Mouse (Mus musculus) heart, embryonic 16.5 days (tissue): ENCODE results near the gene Tyms. TPM values are rescaled to one million over a fixed set of nuclear protein-coding genes. Genes with fewer than 3 reads are reported as not detected.

Experiments used
- ATAC-seq: fragments of 200-750 bp; cut with Nextera tagmentation; replicated peaks from 2 replicates; pipeline ENCODE4 v1.8.0; 2017; ENCODE audit warnings: moderate number of reproducible peaks; ENCODE audit not compliant: insufficient read depth, low FRiP score; ENCODE audit errors: extremely low read depth
- H3K27ac ChIP-seq: fragments of 300-500 bp; sonication (generic); 2 replicates; pipeline ENCODE4 v1.5.1; 2014; ENCODE audit warnings: mild to moderate bottlenecking, low read length, control low read depth, moderate library complexity
- H3K27me3 ChIP-seq: fragments of 300-500 bp; sonication (generic); 2 replicates; pipeline ENCODE4 v1.6.1; 2014; ENCODE audit warnings: low read length, mixed read lengths; ENCODE audit not compliant: control insufficient read depth, insufficient read depth
- H3K36me3 ChIP-seq: fragments of 300-500 bp; sonication (generic); 2 replicates; pipeline ENCODE4 v1.6.1; 2014; ENCODE audit not compliant: control insufficient read depth, insufficient read depth
- H3K4me1 ChIP-seq: fragments of 300-500 bp; sonication (generic); 2 replicates; pipeline ENCODE4 v1.6.1; 2014; ENCODE audit warnings: low read length, mixed read lengths; ENCODE audit not compliant: control insufficient read depth, insufficient read depth
- H3K4me2 ChIP-seq: fragments of 300-500 bp; sonication (generic); 2 replicates; pipeline ENCODE4 v1.6.1; 2014; ENCODE audit warnings: low read depth, mild to moderate bottlenecking, control low read depth, low read length
- H3K4me3 ChIP-seq: fragments of 300-500 bp; sonication (generic); 2 replicates; pipeline ENCODE4 v1.5.1; 2014; ENCODE audit warnings: mild to moderate bottlenecking, control low read depth, low read length
- H3K9ac ChIP-seq: fragments of 300-500 bp; sonication (generic); 2 replicates; pipeline ENCODE4 v1.6.1; 2014; ENCODE audit warnings: low read length, control low read depth
- H3K9me3 ChIP-seq: fragments of 300-500 bp; sonication (generic); replicated peaks from 2 replicates; pipeline ENCODE4 v1.6.1; 2016; ENCODE audit warnings: low read length; ENCODE audit not compliant: control insufficient read depth
- WGBS: fragments of 180-500 bp; shearing (Covaris S2); extraction: QIAGEN DNeasy Blood & Tissue Kit; methylation state at CpG from one replicate; pipeline ENCODE4 v1.1.7; 2014; 5-methylcytosine and 5-hydroxymethylcytosine counted together
- polyA plus RNA-seq: library from polyadenylated mRNA; unstranded; fragments of >200 nt; fragmentation: Nextera tagmentation; extraction: Ambion mirVana; gene quantifications from 2 replicates; pipeline ENCODE4 v1.2.1, GENCODE M21; 2015

Gene Tyms
- polyA plus RNA-seq, 1 experiment from 2014 or later = 110 TPM

DNA sequence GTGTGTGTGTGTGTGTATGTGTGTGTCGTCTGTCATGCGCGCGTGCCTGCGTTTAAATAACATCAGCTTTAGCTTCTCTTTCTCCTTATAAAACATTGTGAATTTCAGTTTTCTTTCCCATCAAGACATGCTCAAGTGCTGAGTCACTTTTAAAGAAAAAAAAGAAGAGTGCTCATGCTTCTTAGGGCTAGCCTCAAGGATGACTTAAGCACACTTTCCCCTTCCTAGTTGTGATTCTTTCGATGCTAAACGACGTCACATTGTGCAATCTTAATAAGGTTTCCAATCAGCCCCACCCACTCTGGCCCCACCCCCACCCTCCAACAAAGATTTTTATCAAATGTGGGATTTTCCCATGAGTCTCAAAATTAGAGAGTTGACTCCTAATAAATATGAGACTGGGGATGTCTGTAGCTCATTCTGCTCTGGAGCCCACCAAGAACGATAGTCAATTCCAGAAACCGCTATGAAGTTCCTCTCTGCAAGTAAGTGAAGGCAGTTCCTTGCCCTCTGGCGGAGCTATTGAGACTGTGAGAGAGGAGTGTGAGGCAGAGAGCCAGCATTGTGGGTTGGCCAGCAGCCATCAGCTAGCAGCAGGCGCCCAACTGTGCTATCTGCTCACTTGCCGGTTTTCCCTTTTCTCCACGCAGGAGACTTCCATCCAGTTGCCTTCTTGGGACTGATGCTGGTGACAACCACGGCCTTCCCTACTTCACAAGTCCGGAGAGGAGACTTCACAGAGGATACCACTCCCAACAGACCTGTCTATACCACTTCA, 60.5 kb downstream of the Tyms start, which contains the start of gene Il6:
Gene Il6, plus strand, starts transcription at position 389 of the 778 bp plus-strand sequence.
- Histone ChIP-seq H3K36me3 (no peaks in the 10 kb centered on the region), H3K9ac (no peak within 1 kb of the TSS), H3K27me3 (no peaks in the 10 kb centered on the region), H3K27ac (no peak within 1 kb of the TSS), H3K9me3 (no peaks in the 10 kb centered on the region), H3K4me2 (peak within 1 kb of the TSS; percentile 45), H3K4me1 (peaks cover 11% of the 10 kb centered on the region), H3K4me3 (peak within 1 kb of the TSS; percentile 10)
- 43% methylated on average over 16 of the region's 16 CpGs for WGBS
- ATAC-seq = peak; percentile 70

Other genes with a start within 250 kb of the Tyms start
- gene Il6, start 60.5 kb downstream of the Tyms start, polyA plus RNA-seq = 0.09 TPM in 1 of 2 replicates, not detected in the other
- 0.12 and 0.20 TPM in 2 replicates for gene Garem2, start 31.5 kb upstream of the Tyms start, polyA plus RNA-seq
- not detected in 2 replicates for gene 3110082J24Rik, start 32.5 kb upstream of the Tyms start, polyA plus RNA-seq
- gene Hadha, start 81.5 kb upstream of the Tyms start, polyA plus RNA-seq = 349 and 361 TPM in 2 replicates
- gene Hadhb, start 81.6 kb upstream of the Tyms start, polyA plus RNA-seq = 490 and 509 TPM in 2 replicates
- 0.33 and 0.44 TPM in 2 replicates for gene Adgrf3, start 132.1 kb upstream of the Tyms start, polyA plus RNA-seq
- 12.8 and 14.2 TPM in 2 replicates for gene Selenoi, start 159.0 kb upstream of the Tyms start, polyA plus RNA-seq
- 1.7 and 3.3 TPM in 2 replicates for gene Drc1, start 207.8 kb upstream of the Tyms start, polyA plus RNA-seq